Comparison of ENCODE assay signal across 8 mouse cellular contexts in the genomic region with DNA sequence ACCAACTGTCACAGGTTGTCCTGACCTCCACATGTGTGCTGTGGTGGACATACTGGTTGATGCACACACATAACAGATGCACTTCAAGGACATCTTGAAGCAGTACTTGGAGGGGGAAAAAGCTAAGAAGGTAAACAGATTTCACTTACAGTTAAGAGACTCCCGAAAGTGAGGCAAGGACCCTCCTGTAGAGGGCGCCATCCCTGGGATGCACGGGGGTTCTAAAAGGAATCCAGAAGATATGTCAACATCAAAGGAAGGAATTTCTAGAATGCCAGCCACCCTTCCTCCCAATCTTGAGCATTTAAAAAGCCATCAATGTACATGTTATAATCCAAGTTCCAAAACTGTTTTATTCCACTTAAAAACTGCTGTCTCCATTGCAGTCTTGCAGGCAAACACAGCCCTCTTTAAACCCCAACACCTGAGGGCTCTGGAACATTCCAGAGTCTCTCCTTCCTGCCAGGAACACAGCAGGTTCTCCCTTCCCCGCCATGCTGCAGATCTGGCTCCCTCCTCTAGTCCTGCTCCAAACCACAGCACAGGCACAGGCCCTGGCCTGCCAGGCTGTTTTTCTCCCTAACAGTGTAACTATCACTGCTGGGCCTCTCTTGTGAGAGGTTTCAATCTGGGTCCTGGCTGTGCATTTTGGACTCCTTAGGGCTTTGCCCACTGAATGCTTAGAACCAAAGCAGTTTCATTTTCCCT.
DNase-seq lines count a peak whose midpoint lies in the region.

No protein-coding gene starts in this region.

- peak; percentile 44 for DNase-seq in kidney, postnatal 10 days
- no peak for DNase-seq in kidney, adult 8-10 months
- DNase-seq in A20 (ENCODE audit: low read depth, low spot score) (peak; percentile 27), ES-CJ7 (ENCODE audit: low read depth, low spot score) (peak; percentile 67)
- DNase-seq in cerebellum, postnatal 25 days, result peak; percentile 65 to 74
- no peak for DNase-seq in urinary bladder, postnatal 10 days (ENCODE audit: low spot score)
- DNase-seq in T-cell, adult 2 months (ENCODE audit: low spot score), result no peak
- DNase-seq in adrenal gland, adult 8-10 months, result no peak

Comparison
In these comparisons a context has a peak if more than half of its experiments do, and no peak if none do; other contexts are left out.
1. DNase-seq: peak in kidney, postnatal 10 days (single experiment), A20 (single experiment), ES-CJ7 (single experiment) and cerebellum, postnatal 25 days (2 of 2); none in kidney, adult 8-10 months (0 of 2), urinary bladder, postnatal 10 days (single experiment), T-cell, adult 2 months (single experiment) and adrenal gland, adult 8-10 months (single experiment).